Mouse (Mus musculus): Measurements from ENCODE around the gene Ank2. TPM values are rescaled to one million over a fixed set of nuclear protein-coding genes. Genes with fewer than 3 reads are reported as not detected.

The Ank2 gene
- polyA plus RNA-seq, 1 experiment, result 423 TPM

GRCm38 (mm10) chr3:127137508-127137907, 361.6 kb downstream of the Ank2 start:
- WGBS, result 20% methylated on average over 5 of the region's 5 CpGs
- TF ChIP-seq POLR2A (IDR thresholded peaks at IDR 0.05; ENCODE audit: insufficient read depth, low read depth, low read length) (no peak), CTCF (IDR thresholded peaks at IDR 0.05; ENCODE audit: insufficient read depth, low read depth, low read length) (no peak)
- Histone ChIP-seq H3K4me1 (ENCODE audit: control insufficient read depth, insufficient read depth, low read length) (peaks cover 4% of the 10 kb centered on the region; the same call in 1 of the 2 replicates), H3K4me3 (ENCODE audit: insufficient read depth, low read depth, low read length) (no peak overlapping the region), H3K27ac (ENCODE audit: insufficient read depth, low read depth, low read length) (peak overlapping the region; percentile 82)

- Histone ChIP-seq H3K27ac (ENCODE audit: insufficient read depth, low read depth, low read length) (no peak overlapping the region), H3K4me1 (ENCODE audit: control insufficient read depth, insufficient read depth, low read length) (peaks cover 4% of the 10 kb centered on the region; the same call in 1 of the 2 replicates)
Observed at GRCm38 (mm10) chr3:127134062-127134461, 365.1 kb downstream of the Ank2 start.

GRCm38 (mm10) chr3:127131048-127131447, 368.1 kb downstream of the Ank2 start:
- Histone ChIP-seq H3K4me1 (ENCODE audit: control insufficient read depth, insufficient read depth, low read length) (peaks cover 2% of the 10 kb centered on the region; the same call in 1 of the 2 replicates), H3K4me3 (ENCODE audit: insufficient read depth, low read depth, low read length) (no peak overlapping the region), H3K27ac (ENCODE audit: insufficient read depth, low read depth, low read length) (no peak overlapping the region)
- WGBS, result 62% methylated on average over 3 of the region's 3 CpGs
- TF ChIP-seq POLR2A (IDR thresholded peaks at IDR 0.05; ENCODE audit: insufficient read depth, low read depth, low read length) (no peak), CTCF (IDR thresholded peaks at IDR 0.05; ENCODE audit: insufficient read depth, low read depth, low read length) (no peak)

More at GRCm38 (mm10) chr3:127134062-127134461, 365.1 kb downstream of the Ank2 start:
- TF ChIP-seq POLR2A (IDR thresholded peaks at IDR 0.05; ENCODE audit: insufficient read depth, low read depth, low read length) (no peak), CTCF (IDR thresholded peaks at IDR 0.05; ENCODE audit: insufficient read depth, low read depth, low read length) (no peak)
- H3K4me3 ChIP-seq (ENCODE audit: insufficient read depth, low read depth, low read length), result no peak overlapping the region
- WGBS, result 55% methylated on average over 2 of the region's 2 CpGs

GRCm38 (mm10) chr3:127130167-127130770, 368.9 kb downstream of the Ank2 start:
- Histone ChIP-seq H3K4me1 (ENCODE audit: control insufficient read depth, insufficient read depth, low read length) (peaks cover under 1% of the 10 kb centered on the region; the same call in 1 of the 2 replicates), H3K4me3 (ENCODE audit: insufficient read depth, low read depth, low read length) (no peak overlapping the region), H3K27ac (ENCODE audit: insufficient read depth, low read depth, low read length) (no peak overlapping the region)
- no peak for TF ChIP-seq CTCF (IDR thresholded peaks at IDR 0.05; ENCODE audit: insufficient read depth, low read depth, low read length)
- no peak for TF ChIP-seq POLR2A (IDR thresholded peaks at IDR 0.05; ENCODE audit: insufficient read depth, low read depth, low read length)
- 45% methylated on average over 12 of the region's 12 CpGs for WGBS

- Histone ChIP-seq H3K4me1 (ENCODE audit: control insufficient read depth, insufficient read depth, low read length) (peaks cover under 1% of the 10 kb centered on the region), H3K4me3 (ENCODE audit: insufficient read depth, low read depth, low read length) (no peak overlapping the region), H3K27ac (ENCODE audit: insufficient read depth, low read depth, low read length) (no peak overlapping the region)
- TF ChIP-seq CTCF (IDR thresholded peaks at IDR 0.05; ENCODE audit: insufficient read depth, low read depth, low read length) (no peak), POLR2A (IDR thresholded peaks at IDR 0.05; ENCODE audit: insufficient read depth, low read depth, low read length) (no peak)
- 68% methylated on average over 1 of the region's 1 CpGs for WGBS
Observed at GRCm38 (mm10) chr3:127129750-127130149, 369.4 kb downstream of the Ank2 start.

GRCm38 (mm10) chr3:127127611-127128010, 371.5 kb downstream of the Ank2 start:
- 79% methylated on average over 1 of the region's 1 CpGs for WGBS
- no peak overlapping the region for H3K27ac ChIP-seq (ENCODE audit: insufficient read depth, low read depth, low read length)

GRCm38 (mm10) chr3:127126220-127126619, 372.9 kb downstream of the Ank2 start:
- 24% methylated on average over 3 of the region's 3 CpGs for WGBS
- peak overlapping the region; percentile 75; the same call in 1 of the 2 replicates for H3K27ac ChIP-seq (ENCODE audit: insufficient read depth, low read depth, low read length)

More at GRCm38 (mm10) chr3:127127611-127128010, 371.5 kb downstream of the Ank2 start:
- TF ChIP-seq POLR2A (IDR thresholded peaks at IDR 0.05; ENCODE audit: insufficient read depth, low read depth, low read length) (no peak), CTCF (IDR thresholded peaks at IDR 0.05; ENCODE audit: insufficient read depth, low read depth, low read length) (no peak)
- Histone ChIP-seq H3K4me1 (ENCODE audit: control insufficient read depth, insufficient read depth, low read length) (peaks cover 11% of the 10 kb centered on the region), H3K4me3 (ENCODE audit: insufficient read depth, low read depth, low read length) (no peak overlapping the region)

GRCm38 (mm10) chr3:127124375-127124993, 374.7 kb downstream of the Ank2 start:
- TF ChIP-seq CTCF (IDR thresholded peaks at IDR 0.05; ENCODE audit: insufficient read depth, low read depth, low read length), result no peak
- no peak for TF ChIP-seq POLR2A (IDR thresholded peaks at IDR 0.05; ENCODE audit: insufficient read depth, low read depth, low read length)
- no peak overlapping the region for H3K4me3 ChIP-seq (ENCODE audit: insufficient read depth, low read depth, low read length)
- no peak overlapping the region for H3K27ac ChIP-seq (ENCODE audit: insufficient read depth, low read depth, low read length)
- peaks cover 11% of the 10 kb centered on the region for H3K4me1 ChIP-seq (ENCODE audit: control insufficient read depth, insufficient read depth, low read length)
- WGBS, result 44% methylated on average over 10 of the region's 10 CpGs

More at GRCm38 (mm10) chr3:127126220-127126619, 372.9 kb downstream of the Ank2 start:
- TF ChIP-seq CTCF (IDR thresholded peaks at IDR 0.05; ENCODE audit: insufficient read depth, low read depth, low read length) (no peak), POLR2A (IDR thresholded peaks at IDR 0.05; ENCODE audit: insufficient read depth, low read depth, low read length) (no peak)
- Histone ChIP-seq H3K4me1 (ENCODE audit: control insufficient read depth, insufficient read depth, low read length) (peaks cover 11% of the 10 kb centered on the region), H3K4me3 (ENCODE audit: insufficient read depth, low read depth, low read length) (no peak overlapping the region)

- H3K4me1 ChIP-seq (ENCODE audit: control insufficient read depth, insufficient read depth, low read length), result peaks cover 11% of the 10 kb centered on the region
- TF ChIP-seq POLR2A (IDR thresholded peaks at IDR 0.05; ENCODE audit: insufficient read depth, low read depth, low read length) (no peak), CTCF (IDR thresholded peaks at IDR 0.05; ENCODE audit: insufficient read depth, low read depth, low read length) (no peak)
- WGBS, result 44% methylated on average over 8 of the region's 8 CpGs
- no peak overlapping the region for H3K4me3 ChIP-seq (ENCODE audit: insufficient read depth, low read depth, low read length)
- H3K27ac ChIP-seq (ENCODE audit: insufficient read depth, low read depth, low read length), result peak overlapping the region; percentile 62
Observed at GRCm38 (mm10) chr3:127123376-127123775, 375.8 kb downstream of the Ank2 start.
